Mouse (Mus musculus): Measurements from ENCODE around the gene Itga6.

Gene Itga6

GRCm38 (mm10) chr2:71761081-71761480, 15.7 kb downstream of the Itga6 start:
- in situ Hi-C loops (cut with MboI, MseI): no loop called here

GRCm38 (mm10) chr2:71764525-71764924, 19.1 kb downstream of the Itga6 start:
- in situ Hi-C loops (cut with MboI, MseI): no loop called here

GRCm38 (mm10) chr2:71764961-71765735, 19.7 kb downstream of the Itga6 start:
- in situ Hi-C loops (cut with MboI, MseI): no loop called here

GRCm38 (mm10) chr2:71766007-71766406, 20.6 kb downstream of the Itga6 start:
- in situ Hi-C loops (cut with MboI, MseI): no loop called here

GRCm38 (mm10) chr2:71767019-71767610, 21.7 kb downstream of the Itga6 start:
- in situ Hi-C loops (cut with MboI, MseI): no loop called here

GRCm38 (mm10) chr2:71771762-71772161, 26.3 kb downstream of the Itga6 start:
- in situ Hi-C loops (cut with MboI, MseI): no loop called here

GRCm38 (mm10) chr2:71773714-71774113, 28.3 kb downstream of the Itga6 start:
- in situ Hi-C loops (cut with MboI, MseI): no loop called here

- in situ Hi-C loops (cut with MboI, MseI): no loop called here
These were observed 29.0 kb downstream of the Itga6 start for GRCm38 (mm10) chr2:71774246-71774951.

GRCm38 (mm10) chr2:71775201-71775611, 29.8 kb downstream of the Itga6 start:
- in situ Hi-C loops (cut with MboI, MseI): no loop called here

GRCm38 (mm10) chr2:71779266-71779888, 34.0 kb downstream of the Itga6 start:
- in situ Hi-C loops (cut with MboI, MseI): no loop called here

GRCm38 (mm10) chr2:71780016-71780415, 34.6 kb downstream of the Itga6 start:
- in situ Hi-C loops (cut with MboI, MseI): no loop called here

- in situ Hi-C loops (cut with MboI, MseI): no loop called here
These were observed 39.8 kb downstream of the Itga6 start for GRCm38 (mm10) chr2:71785260-71785659.

- in situ Hi-C loops (cut with MboI, MseI): no loop called here
These were observed 40.6 kb downstream of the Itga6 start for GRCm38 (mm10) chr2:71786060-71786459.

GRCm38 (mm10) chr2:71786591-71787155, 41.3 kb downstream of the Itga6 start:
- in situ Hi-C loops (cut with MboI, MseI): no loop called here

- in situ Hi-C loops (cut with MboI, MseI): no loop called here
These were observed 41.8 kb downstream of the Itga6 start for GRCm38 (mm10) chr2:71787156-71787590.

GRCm38 (mm10) chr2:71787591-71788460, 42.4 kb downstream of the Itga6 start:
- in situ Hi-C loops (cut with MboI, MseI): no loop called here

- in situ Hi-C loops (cut with MboI, MseI): no loop called here
These were observed 45.3 kb downstream of the Itga6 start for GRCm38 (mm10) chr2:71790752-71791151.

- in situ Hi-C loops (cut with MboI, MseI): no loop called here
These were observed 45.8 kb downstream of the Itga6 start for GRCm38 (mm10) chr2:71791203-71791602.

- in situ Hi-C loops (cut with MboI, MseI): no loop called here
These were observed 48.7 kb downstream of the Itga6 start for GRCm38 (mm10) chr2:71794139-71794538.

- in situ Hi-C loops (cut with MboI, MseI): no loop called here
These were observed 51.4 kb downstream of the Itga6 start for GRCm38 (mm10) chr2:71796787-71797186.

- in situ Hi-C loops (cut with MboI, MseI): no loop called here
These were observed 55.4 kb downstream of the Itga6 start for GRCm38 (mm10) chr2:71800798-71801197.
